Mouse (Mus musculus) testis, adult 2 months (tissue): ENCODE measurements around the gene Ascl3.

Source experiments
- CTCF ChIP-seq: fragments of 200-500 bp; IDR thresholded peaks from 2 replicates; pipeline ENCODE4 v1.5.1; 2012; ENCODE audit warnings: low read depth, mild to moderate bottlenecking, inconsistent platforms, low read length, moderate library complexity; ENCODE audit not compliant: control insufficient read depth, insufficient read depth, insufficient replicate concordance
- POLR2A ChIP-seq: fragments of 200-500 bp; IDR thresholded peaks from 2 replicates; pipeline ENCODE4 v1.6.1; 2012; ENCODE audit warnings: low read depth, mild to moderate bottlenecking, inconsistent platforms, low read length, moderate library complexity; ENCODE audit not compliant: control insufficient read depth

- TF ChIP-seq POLR2A, result no peak
- TF ChIP-seq CTCF, result no peak
These were observed 44.9 kb downstream of the Ascl3 start for GRCm38 (mm10) chr7:109686585-109687128.
